Mouse (Mus musculus): ENCODE data around the gene Dapk2. TPM values are rescaled to one million over a fixed set of nuclear protein-coding genes. Genes with fewer than 3 reads are reported as not detected.

Dapk2 gene
- polyA plus RNA-seq, 1 experiment from 2014 or later: 20.5 TPM

- Histone ChIP-seq H3K27ac (peak overlapping the region; percentile 39; the same call in 1 of the 2 replicates), H3K36me3 (no peaks in the 10 kb centered on the region), H3K27me3 (no peaks in the 10 kb centered on the region), H3K4me1 (replicated peaks) (peaks cover 21% of the 10 kb centered on the region), H3K4me2 (peak overlapping the region; percentile 28; the same call in 1 of the 2 replicates), H3K9me3 (replicated peaks) (no peaks in the 10 kb centered on the region), H3K4me3 (replicated peaks) (no peak overlapping the region), H3K9ac (peak overlapping the region; percentile 39; the same call in 1 of the 2 replicates)
- ATAC-seq (ENCODE audit: low read depth) (peak; percentile 91), DNase-seq (peak; percentile 50)
- 0% methylated on average over 3 of the region's 3 CpGs for WGBS (ENCODE audit: insufficient replicate concordance)
Observed at GRCm38 (mm10) chr9:66294980-66295410, 137.0 kb downstream of the Dapk2 start.

GRCm38 (mm10) chr9:66295577-66296120, 137.6 kb downstream of the Dapk2 start:
- H3K4me2 ChIP-seq: no peak overlapping the region
- no peaks in the 10 kb centered on the region for H3K9me3 ChIP-seq (replicated peaks)
- no peaks in the 10 kb centered on the region for H3K36me3 ChIP-seq
- H3K27ac ChIP-seq: no peak overlapping the region
- ATAC-seq (ENCODE audit: low read depth) (no peak), DNase-seq (no peak)
- no peaks in the 10 kb centered on the region for H3K27me3 ChIP-seq
- H3K9ac ChIP-seq: no peak overlapping the region
- H3K4me3 ChIP-seq (replicated peaks): no peak overlapping the region
- H3K4me1 ChIP-seq (replicated peaks): peaks cover 21% of the 10 kb centered on the region
- WGBS (ENCODE audit: insufficient replicate concordance): 73% methylated on average over 6 of the region's 6 CpGs

- Histone ChIP-seq H3K4me1 (replicated peaks) (peaks cover 18% of the 10 kb centered on the region), H3K9ac (no peak overlapping the region), H3K27me3 (no peaks in the 10 kb centered on the region), H3K4me2 (no peak overlapping the region), H3K9me3 (replicated peaks) (no peaks in the 10 kb centered on the region), H3K36me3 (no peaks in the 10 kb centered on the region), H3K27ac (no peak overlapping the region), H3K4me3 (replicated peaks) (no peak overlapping the region)
- 73% methylated on average over 4 of the region's 4 CpGs for WGBS (ENCODE audit: insufficient replicate concordance)
- ATAC-seq (ENCODE audit: low read depth) (no peak), DNase-seq (no peak)
Observed at GRCm38 (mm10) chr9:66298783-66299182, 140.8 kb downstream of the Dapk2 start.

DNA sequence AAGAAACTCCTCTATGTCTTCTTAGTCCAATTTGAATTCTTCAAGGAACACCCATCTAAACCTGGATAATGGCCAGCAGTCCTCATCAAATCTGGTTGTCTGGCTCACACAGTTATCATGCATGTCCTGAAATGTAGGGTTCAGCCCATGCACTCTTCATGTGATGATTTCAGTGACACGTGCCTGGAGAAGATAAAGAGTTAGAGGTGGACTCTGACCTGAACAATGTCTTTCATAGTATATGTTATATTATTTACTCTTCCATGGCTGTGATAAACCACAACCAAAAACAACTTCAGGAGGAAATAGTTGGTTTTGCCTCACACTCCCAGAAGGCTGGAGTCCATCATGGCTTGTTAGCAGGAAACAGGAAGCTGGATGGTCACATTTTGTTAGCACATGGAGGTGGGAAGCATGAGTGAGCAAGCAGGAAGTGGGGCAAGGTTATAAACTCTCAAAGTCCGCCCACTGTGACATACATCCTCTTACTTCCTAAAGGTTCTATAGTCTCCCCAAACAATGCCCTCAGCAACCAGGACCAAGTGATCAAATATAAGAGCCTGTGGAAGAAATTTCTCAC, 142.5 kb downstream of the Dapk2 start:
- Histone ChIP-seq H3K9me3 (replicated peaks) (no peaks in the 10 kb centered on the region), H3K4me2 (no peak overlapping the region), H3K4me3 (replicated peaks) (no peak overlapping the region), H3K4me1 (replicated peaks) (peaks cover 19% of the 10 kb centered on the region), H3K9ac (no peak overlapping the region), H3K27ac (no peak overlapping the region), H3K27me3 (no peaks in the 10 kb centered on the region), H3K36me3 (no peaks in the 10 kb centered on the region)
- WGBS (ENCODE audit: insufficient replicate concordance): 44% methylated on average over 2 of the region's 2 CpGs
- DNase-seq: no peak
- no peak for ATAC-seq (ENCODE audit: low read depth)

DNA sequence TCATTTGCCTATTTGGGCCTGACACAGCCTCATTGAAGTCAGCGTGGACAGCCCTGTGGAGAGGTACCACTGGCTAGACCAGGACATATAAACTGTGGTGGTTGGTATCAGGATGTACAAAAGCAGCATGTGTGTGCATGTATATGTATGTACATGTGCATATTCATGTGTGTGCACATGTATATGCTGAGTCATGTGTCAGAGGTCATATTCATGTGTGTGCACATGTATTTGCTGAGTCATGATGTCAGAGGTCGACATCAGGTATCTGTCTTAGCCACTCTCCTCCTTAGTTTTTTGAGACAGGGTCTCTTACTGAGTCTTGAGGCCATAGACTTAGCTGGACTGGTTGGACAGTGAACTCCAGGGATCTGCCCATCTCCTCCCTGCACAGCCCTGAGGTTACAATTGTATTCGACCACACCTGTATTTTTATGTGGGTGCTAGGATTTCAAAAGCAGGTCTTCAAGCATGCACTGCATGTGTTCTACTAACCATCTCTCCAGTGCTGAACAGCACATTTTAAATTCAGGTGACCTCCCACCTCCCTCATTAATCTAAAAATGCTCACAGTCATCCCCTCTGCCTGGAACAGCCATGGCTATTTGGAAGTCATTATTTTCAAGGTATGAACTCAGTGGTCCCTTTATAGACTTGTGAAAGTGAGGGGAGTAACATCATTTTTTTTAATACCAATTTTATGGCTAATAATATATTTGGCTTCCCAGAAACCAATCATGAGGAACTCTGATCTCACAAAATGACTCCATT, 146.5 kb downstream of the Dapk2 start:
- ATAC-seq (ENCODE audit: low read depth) (0 out of 2 replicates have a peak, but pooled peaks have one; percentile 34), DNase-seq (no peak)
- H3K9ac ChIP-seq: no peak overlapping the region
- H3K4me2 ChIP-seq: no peak overlapping the region
- H3K9me3 ChIP-seq (replicated peaks): no peaks in the 10 kb centered on the region
- no peaks in the 10 kb centered on the region for H3K36me3 ChIP-seq
- no peak overlapping the region for H3K27ac ChIP-seq
- WGBS (ENCODE audit: insufficient replicate concordance): 80% methylated on average over 3 of the region's 3 CpGs
- H3K27me3 ChIP-seq: no peaks in the 10 kb centered on the region
- H3K4me1 ChIP-seq (replicated peaks): peaks cover 19% of the 10 kb centered on the region
- peak overlapping the region; percentile 53; the same call in 1 of the 2 replicates for H3K4me3 ChIP-seq (replicated peaks)

GRCm38 (mm10) chr9:66305121-66306112, 147.4 kb downstream of the Dapk2 start:
- DNase-seq (no peak), ATAC-seq (ENCODE audit: low read depth) (no peak)
- WGBS (ENCODE audit: insufficient replicate concordance): 43% methylated on average over 25 of the region's 25 CpGs
- Histone ChIP-seq H3K36me3 (no peaks in the 10 kb centered on the region), H3K4me2 (peak overlapping the region; percentile 66), H3K9ac (peak overlapping the region; percentile 51), H3K27ac (no peak overlapping the region), H3K27me3 (no peaks in the 10 kb centered on the region), H3K4me1 (replicated peaks) (peaks cover 19% of the 10 kb centered on the region), H3K9me3 (replicated peaks) (no peaks in the 10 kb centered on the region), H3K4me3 (replicated peaks) (peak overlapping the region; percentile 53)

GRCm38 (mm10) chr9:66306414-66306813, 148.4 kb downstream of the Dapk2 start:
- no peak for ATAC-seq (ENCODE audit: low read depth)
- DNase-seq: no peak
- H3K27ac ChIP-seq: no peak overlapping the region
- H3K4me2 ChIP-seq: no peak overlapping the region
- no peaks in the 10 kb centered on the region for H3K27me3 ChIP-seq
- 71% methylated on average over 3 of the region's 3 CpGs for WGBS (ENCODE audit: insufficient replicate concordance)
- no peaks in the 10 kb centered on the region for H3K9me3 ChIP-seq (replicated peaks)
- no peak overlapping the region for H3K9ac ChIP-seq
- H3K4me1 ChIP-seq (replicated peaks): peaks cover 19% of the 10 kb centered on the region
- no peak overlapping the region for H3K4me3 ChIP-seq (replicated peaks)
- no peaks in the 10 kb centered on the region for H3K36me3 ChIP-seq

DNA sequence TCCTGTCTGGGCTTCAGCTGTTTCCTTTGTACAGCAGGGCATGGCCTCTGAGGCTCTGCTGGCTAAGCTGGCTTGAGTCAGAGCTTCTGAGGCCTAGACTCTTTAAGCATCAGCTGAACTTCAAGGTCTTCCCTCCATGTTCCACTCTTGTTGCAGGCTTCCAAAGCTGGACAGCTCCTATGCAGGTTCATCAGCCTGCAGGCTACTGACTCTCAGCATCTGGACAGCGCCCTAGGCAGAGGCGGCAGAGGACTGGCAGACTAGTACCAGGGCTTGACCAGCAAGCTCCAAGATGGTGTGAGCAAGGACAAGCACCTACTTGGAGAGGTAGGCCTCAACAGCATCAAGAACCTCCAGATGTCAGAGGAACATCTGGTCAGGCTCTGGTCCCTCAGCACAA, 149.3 kb downstream of the Dapk2 start:
- H3K9me3 ChIP-seq (replicated peaks): no peaks in the 10 kb centered on the region
- DNase-seq (peak; percentile 61), ATAC-seq (ENCODE audit: low read depth) (no peak)
- H3K27ac ChIP-seq: no peak overlapping the region
- H3K27me3 ChIP-seq: no peaks in the 10 kb centered on the region
- H3K4me3 ChIP-seq (replicated peaks): no peak overlapping the region
- peaks cover 19% of the 10 kb centered on the region for H3K4me1 ChIP-seq (replicated peaks)
- no peaks in the 10 kb centered on the region for H3K36me3 ChIP-seq
- 14% methylated on average over 2 of the region's 2 CpGs for WGBS (ENCODE audit: insufficient replicate concordance)
- H3K9ac ChIP-seq: no peak overlapping the region
- no peak overlapping the region for H3K4me2 ChIP-seq

GRCm38 (mm10) chr9:66308741-66309140, 150.7 kb downstream of the Dapk2 start:
- ATAC-seq (ENCODE audit: low read depth) (no peak), DNase-seq (no peak)
- Histone ChIP-seq H3K9me3 (replicated peaks) (no peaks in the 10 kb centered on the region), H3K4me2 (no peak overlapping the region), H3K27ac (no peak overlapping the region), H3K27me3 (no peaks in the 10 kb centered on the region), H3K9ac (no peak overlapping the region), H3K36me3 (no peaks in the 10 kb centered on the region), H3K4me1 (replicated peaks) (peaks cover 19% of the 10 kb centered on the region), H3K4me3 (replicated peaks) (no peak overlapping the region)
- 74% methylated on average over 4 of the region's 4 CpGs for WGBS (ENCODE audit: insufficient replicate concordance)

DNA sequence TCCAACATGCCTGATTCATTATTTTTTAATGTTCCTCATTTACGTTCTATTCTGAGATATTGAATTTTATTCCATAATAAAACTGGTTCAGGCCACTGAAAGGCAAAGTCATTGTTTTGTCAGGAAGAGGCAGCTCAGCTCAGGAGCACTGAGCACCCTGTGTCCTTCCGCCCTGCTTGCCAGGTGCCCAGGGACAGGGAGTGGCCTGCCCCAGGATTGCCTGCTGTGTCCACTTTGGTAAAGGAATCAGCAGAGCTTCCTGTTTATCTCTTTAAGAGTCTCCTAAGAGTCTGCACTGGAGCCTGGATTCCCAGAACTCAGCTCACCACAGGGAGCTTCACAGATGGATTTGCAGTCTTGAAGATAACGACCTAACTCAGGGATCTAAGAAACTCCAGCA, 153.4 kb downstream of the Dapk2 start:
- H3K4me1 ChIP-seq (replicated peaks): no peaks in the 10 kb centered on the region
- H3K4me3 ChIP-seq (replicated peaks): no peak overlapping the region
- H3K27ac ChIP-seq: no peak overlapping the region
- 45% methylated on average over 3 of the region's 3 CpGs for WGBS (ENCODE audit: insufficient replicate concordance)
- H3K36me3 ChIP-seq: no peaks in the 10 kb centered on the region
- H3K9me3 ChIP-seq (replicated peaks): no peaks in the 10 kb centered on the region
- H3K27me3 ChIP-seq: no peaks in the 10 kb centered on the region
- no peak for DNase-seq
- H3K9ac ChIP-seq: no peak overlapping the region
- no peak for ATAC-seq (ENCODE audit: low read depth)
- H3K4me2 ChIP-seq: no peak overlapping the region

DNA sequence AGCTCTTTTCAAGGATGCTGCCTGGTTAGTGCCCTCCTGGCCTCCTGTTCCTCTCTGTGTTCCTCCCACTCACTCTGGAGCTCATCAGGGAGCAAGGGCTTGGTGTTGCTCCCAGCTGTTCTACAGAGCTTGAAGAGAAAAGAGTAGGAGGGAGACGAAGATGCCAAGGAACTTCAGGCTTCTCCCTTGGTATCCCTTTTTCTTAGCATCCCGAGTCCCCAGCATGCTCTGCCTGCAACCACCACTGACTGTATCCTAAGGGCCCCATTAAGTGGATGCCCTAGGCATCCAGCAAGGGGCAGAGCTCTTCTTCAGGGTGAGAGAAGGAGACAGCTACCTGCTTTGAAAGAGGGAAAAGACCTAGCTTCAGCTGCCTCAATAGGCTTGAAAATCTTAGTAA, 158.6 kb downstream of the Dapk2 start:
- no peaks in the 10 kb centered on the region for H3K27me3 ChIP-seq
- H3K4me3 ChIP-seq (replicated peaks): no peak overlapping the region
- no peak overlapping the region for H3K4me2 ChIP-seq
- H3K9ac ChIP-seq: no peak overlapping the region
- WGBS (ENCODE audit: insufficient replicate concordance): 53% methylated on average over 2 of the region's 2 CpGs
- no peaks in the 10 kb centered on the region for H3K9me3 ChIP-seq (replicated peaks)
- DNase-seq (no peak), ATAC-seq (ENCODE audit: low read depth) (no peak)
- no peaks in the 10 kb centered on the region for H3K36me3 ChIP-seq
- H3K4me1 ChIP-seq (replicated peaks): no peaks in the 10 kb centered on the region
- no peak overlapping the region for H3K27ac ChIP-seq
